Mouse (Mus musculus) forebrain, postnatal 0 days (tissue): Measurements from ENCODE around the gene Cacnb2. TPM values are rescaled to one million over a fixed set of nuclear protein-coding genes. Genes with fewer than 3 reads are reported as not detected.

Experiments used
- ATAC-seq: fragments of 200-750 bp; cut with Nextera tagmentation; 2 replicates; pipeline ENCODE4 v1.8.0; 2017; ENCODE audit warnings: mild to moderate bottlenecking, moderate library complexity
- DNase-seq: peaks from one replicate; pipeline ENCODE4 v3.0.0-alpha.2; 2015
- H3K27ac ChIP-seq: fragments of 300-500 bp; sonication (generic); 2 replicates; pipeline ENCODE4 v1.5.1; 2014; ENCODE audit warnings: low read depth, mild to moderate bottlenecking, antibody characterized with exemption, low read length, moderate library complexity, mixed read lengths
- H3K27me3 ChIP-seq: fragments of 300-500 bp; sonication (generic); 2 replicates; pipeline ENCODE4 v1.6.1; 2014; ENCODE audit warnings: mild to moderate bottlenecking, low read length, mixed read lengths; ENCODE audit not compliant: insufficient read depth
- H3K36me3 ChIP-seq: fragments of 300-500 bp; sonication (generic); 2 replicates; pipeline ENCODE4 v1.6.1; 2014; ENCODE audit warnings: mild to moderate bottlenecking, moderate library complexity; ENCODE audit not compliant: insufficient read depth
- H3K4me1 ChIP-seq: fragments of 300-500 bp; sonication (generic); 2 replicates; pipeline ENCODE4 v1.6.1; 2014; ENCODE audit warnings: antibody characterized with exemption; ENCODE audit not compliant: insufficient read depth
- H3K4me2 ChIP-seq: fragments of 300-500 bp; sonication (generic); 2 replicates; pipeline ENCODE4 v1.6.1; 2014; ENCODE audit warnings: low read depth, mild to moderate bottlenecking, moderate library complexity
- H3K4me3 ChIP-seq: fragments of 300-500 bp; sonication (generic); 2 replicates; pipeline ENCODE4 v1.5.1; 2014; ENCODE audit warnings: low read depth, low read length, mixed read lengths
- H3K9ac ChIP-seq: fragments of 300-500 bp; sonication (generic); 2 replicates; pipeline ENCODE4 v1.6.1; 2014; ENCODE audit warnings: mild to moderate bottlenecking
- H3K9me3 ChIP-seq: fragments of 300-500 bp; sonication (generic); 2 replicates; pipeline ENCODE4 v1.6.1; 2016; ENCODE audit warnings: low read length
- CTCF ChIP-seq: sonication (generic); IDR thresholded peaks from 2 replicates; pipeline ENCODE4 v1.5.1; 2016; ENCODE audit warnings: antibody characterized with exemption, control low read depth, low read depth
- WGBS: fragments of 180-500 bp; shearing (Covaris S2); extraction: QIAGEN DNeasy Blood & Tissue Kit; methylation state at CpG from one replicate; pipeline ENCODE4 v1.1.7; 2014; 5-methylcytosine and 5-hydroxymethylcytosine counted together
- polyA plus RNA-seq: library from polyadenylated mRNA; unstranded; fragments of >200 nt; fragmentation: Nextera tagmentation; extraction: Ambion mirVana; gene quantifications from 2 replicates; pipeline ENCODE4 v1.2.1, GENCODE M21; 2015
- total RNA-seq: library from RNA; depleted of rRNA; stranded (reverse); fragments of >200 nt; gene quantifications from 2 replicates; pipeline ENCODE4 v1.2.3, GENCODE M21; 2014

Cacnb2 gene
- total and polyA plus RNA-seq, 2 experiments from 2014 or later = 4.8 to 20.4 TPM

DNA sequence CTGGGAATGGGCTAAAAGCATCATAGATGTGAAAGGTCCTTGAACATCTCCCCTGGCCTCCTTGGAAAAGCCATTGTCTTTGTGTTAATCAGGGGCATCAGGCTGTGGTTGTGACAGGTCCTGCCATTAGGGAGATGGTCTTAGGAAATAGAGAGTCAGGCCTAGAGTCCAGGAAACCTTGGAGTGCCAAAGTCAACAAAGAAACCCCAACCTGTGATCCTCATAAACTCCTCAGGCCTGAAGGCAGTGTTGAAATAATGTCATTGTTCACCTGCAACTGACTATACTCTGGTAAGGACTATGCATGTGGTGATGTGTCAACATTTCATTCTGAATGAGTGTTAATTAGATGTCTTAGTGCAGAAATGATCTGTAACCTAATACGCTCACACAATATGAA is 255.4 kb downstream of the Cacnb2 start:
- H3K4me2 ChIP-seq = no peak overlapping the region
- TF ChIP-seq CTCF = no peak
- no peak overlapping the region for H3K27ac ChIP-seq
- H3K9me3 ChIP-seq = no peaks in the 10 kb centered on the region
- ATAC-seq (no peak), DNase-seq (no peak)
- no peaks in the 10 kb centered on the region for H3K27me3 ChIP-seq
- H3K4me3 ChIP-seq = no peak overlapping the region
- H3K9ac ChIP-seq = no peak overlapping the region
- H3K4me1 ChIP-seq = no peaks in the 10 kb centered on the region
- 83% methylated on average over 1 of the region's 1 CpGs for WGBS
- no peaks in the 10 kb centered on the region for H3K36me3 ChIP-seq

DNA sequence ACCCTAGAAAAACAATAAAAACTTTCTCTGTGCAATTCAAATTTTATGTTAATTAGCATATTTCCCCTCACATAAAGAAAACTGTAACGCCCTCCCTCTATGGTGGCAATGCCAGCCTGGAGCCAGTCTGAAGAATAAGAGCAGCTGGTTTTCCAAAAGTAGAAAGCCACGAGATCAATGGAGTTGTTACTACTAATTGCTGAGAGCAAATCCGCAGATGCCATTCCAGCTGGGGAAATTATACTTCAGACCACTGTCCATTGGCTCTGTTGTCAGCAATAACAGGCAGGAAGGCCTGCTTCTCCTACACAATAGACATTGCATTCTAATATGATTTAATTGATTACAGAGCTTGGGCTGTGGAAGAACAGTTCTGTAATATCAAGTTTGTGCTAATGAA is 257.5 kb downstream of the Cacnb2 start:
- no peak overlapping the region for H3K27ac ChIP-seq
- H3K4me1 ChIP-seq = no peaks in the 10 kb centered on the region
- no peak overlapping the region for H3K4me3 ChIP-seq
- H3K36me3 ChIP-seq = no peaks in the 10 kb centered on the region
- no peak overlapping the region for H3K4me2 ChIP-seq
- 18% methylated on average over 3 of the region's 3 CpGs for WGBS
- H3K27me3 ChIP-seq = no peaks in the 10 kb centered on the region
- DNase-seq (no peak), ATAC-seq (peak; percentile 76)
- H3K9me3 ChIP-seq = no peaks in the 10 kb centered on the region
- no peak overlapping the region for H3K9ac ChIP-seq
- no peak for TF ChIP-seq CTCF

DNA sequence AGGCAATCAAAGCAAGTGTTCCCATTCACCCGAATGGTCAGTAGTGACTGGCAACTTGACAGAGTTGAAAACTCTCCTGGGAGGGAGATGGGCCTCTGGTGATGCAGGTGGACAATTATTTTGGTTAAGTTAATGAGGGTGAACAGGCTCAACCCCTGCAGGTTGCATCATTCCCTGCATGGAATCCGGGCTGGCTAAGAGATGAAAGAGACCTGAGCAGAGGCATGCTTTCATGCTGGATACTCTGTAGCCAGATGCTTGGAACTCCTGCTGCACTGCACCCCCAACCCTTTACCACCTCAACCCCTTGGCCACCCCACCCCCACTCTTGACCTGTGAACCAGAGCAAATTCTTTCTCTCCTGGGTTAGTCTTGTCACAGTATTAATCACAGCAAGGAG is 258.7 kb downstream of the Cacnb2 start:
- no peak overlapping the region for H3K27ac ChIP-seq
- no peak overlapping the region for H3K9ac ChIP-seq
- no peaks in the 10 kb centered on the region for H3K36me3 ChIP-seq
- WGBS = 18% methylated on average over 2 of the region's 2 CpGs
- no peak for ATAC-seq
- H3K27me3 ChIP-seq = no peaks in the 10 kb centered on the region
- TF ChIP-seq CTCF = no peak
- H3K4me3 ChIP-seq = no peak overlapping the region
- no peaks in the 10 kb centered on the region for H3K9me3 ChIP-seq
- no peak for DNase-seq
- H3K4me1 ChIP-seq = no peaks in the 10 kb centered on the region
- no peak overlapping the region for H3K4me2 ChIP-seq

DNA sequence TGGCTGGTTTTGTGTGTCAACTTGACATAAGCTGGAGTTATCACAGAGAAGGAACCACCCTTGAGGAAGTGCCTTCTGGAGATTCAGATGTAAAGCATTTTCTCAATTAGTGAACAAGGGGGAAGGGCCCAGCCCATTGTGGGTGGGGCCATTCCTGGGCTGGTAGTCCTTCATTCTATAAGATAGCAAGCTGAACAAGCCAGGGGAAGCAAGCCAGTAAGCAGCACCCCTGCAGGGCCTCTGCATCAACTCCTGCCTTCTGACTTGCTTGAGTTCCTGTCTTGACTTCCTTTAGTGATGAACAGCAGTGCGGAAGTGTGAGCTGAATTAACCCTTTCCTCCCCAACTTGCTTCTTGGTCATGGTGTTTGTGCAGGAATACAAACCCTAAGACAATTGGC is 260.1 kb downstream of the Cacnb2 start:
- DNase-seq = no peak
- WGBS = 32% methylated on average over 1 of the region's 1 CpGs
- Histone ChIP-seq H3K27me3 (no peaks in the 10 kb centered on the region), H3K36me3 (no peaks in the 10 kb centered on the region), H3K9me3 (no peaks in the 10 kb centered on the region), H3K27ac (no peak overlapping the region), H3K4me3 (no peak overlapping the region), H3K9ac (no peak overlapping the region), H3K4me2 (no peak overlapping the region), H3K4me1 (no peaks in the 10 kb centered on the region)
- TF ChIP-seq CTCF = no peak
- ATAC-seq = no peak

DNA sequence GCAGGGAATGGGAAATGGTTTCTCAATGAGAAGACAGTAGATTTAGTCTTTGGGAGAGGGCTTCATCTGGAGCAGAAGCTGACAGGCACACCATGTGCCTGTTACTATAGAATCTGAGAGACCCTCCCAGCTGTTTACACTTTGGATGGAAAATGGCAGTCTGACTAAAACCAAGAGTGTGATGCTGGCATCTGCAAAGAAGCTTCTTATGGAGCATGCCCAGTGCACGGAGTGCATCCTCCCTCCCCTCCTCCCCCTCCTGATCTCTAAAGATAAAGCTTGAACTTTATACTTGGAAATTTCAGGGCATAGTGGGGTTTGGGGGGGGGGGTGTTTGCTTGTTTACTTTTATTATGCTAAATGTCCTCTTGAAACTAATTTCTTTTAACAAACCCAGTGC is 270.2 kb downstream of the Cacnb2 start:
- H3K36me3 ChIP-seq = no peaks in the 10 kb centered on the region
- H3K4me2 ChIP-seq = peak overlapping the region; percentile 56
- no peak overlapping the region for H3K9ac ChIP-seq
- ATAC-seq = peak; percentile 59
- H3K9me3 ChIP-seq = no peaks in the 10 kb centered on the region
- H3K4me1 ChIP-seq = peaks cover 18% of the 10 kb centered on the region
- TF ChIP-seq CTCF = no peak
- WGBS = 43% methylated on average over 1 of the region's 1 CpGs
- H3K4me3 ChIP-seq = peak overlapping the region; percentile 40
- no peak for DNase-seq
- H3K27me3 ChIP-seq = no peaks in the 10 kb centered on the region
- H3K27ac ChIP-seq = peak overlapping the region; percentile 46; the same call in 1 of the 2 replicates

DNA sequence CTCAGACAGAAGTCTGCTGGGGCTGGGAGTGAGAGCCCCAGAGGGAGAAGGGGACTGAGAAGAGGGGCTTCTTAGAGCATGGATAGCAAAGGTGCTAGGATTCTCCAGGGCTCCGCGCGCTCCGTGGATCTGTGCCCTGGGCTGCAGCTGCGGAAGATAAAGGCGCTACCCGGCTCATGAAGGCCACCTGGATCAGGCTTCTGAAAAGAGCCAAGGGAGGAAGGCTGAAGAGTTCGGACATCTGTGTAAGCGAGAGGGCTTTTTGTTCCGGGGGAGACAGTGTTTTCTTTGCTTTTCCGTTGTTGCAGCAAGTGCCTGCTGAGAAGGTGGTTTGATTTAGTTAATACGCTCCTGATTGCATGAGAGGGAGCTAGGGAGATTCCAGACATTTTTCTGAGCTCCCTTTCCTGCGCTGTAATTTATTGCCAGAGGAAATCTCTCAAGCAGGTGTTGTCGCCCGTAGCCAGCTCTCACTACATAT is 270.9 kb downstream of the Cacnb2 start:
- H3K4me3 ChIP-seq = peak overlapping the region; percentile 40
- H3K4me1 ChIP-seq = peaks cover 18% of the 10 kb centered on the region
- TF ChIP-seq CTCF = no peak
- ATAC-seq (peak; percentile 61), DNase-seq (peak; percentile 52)
- H3K4me2 ChIP-seq = peak overlapping the region; percentile 56
- no peaks in the 10 kb centered on the region for H3K9me3 ChIP-seq
- H3K27me3 ChIP-seq = no peaks in the 10 kb centered on the region
- peak overlapping the region; percentile 49 for H3K9ac ChIP-seq
- 7% methylated on average over 15 of the region's 15 CpGs for WGBS
- no peaks in the 10 kb centered on the region for H3K36me3 ChIP-seq
- H3K27ac ChIP-seq = peak overlapping the region; percentile 46

DNA sequence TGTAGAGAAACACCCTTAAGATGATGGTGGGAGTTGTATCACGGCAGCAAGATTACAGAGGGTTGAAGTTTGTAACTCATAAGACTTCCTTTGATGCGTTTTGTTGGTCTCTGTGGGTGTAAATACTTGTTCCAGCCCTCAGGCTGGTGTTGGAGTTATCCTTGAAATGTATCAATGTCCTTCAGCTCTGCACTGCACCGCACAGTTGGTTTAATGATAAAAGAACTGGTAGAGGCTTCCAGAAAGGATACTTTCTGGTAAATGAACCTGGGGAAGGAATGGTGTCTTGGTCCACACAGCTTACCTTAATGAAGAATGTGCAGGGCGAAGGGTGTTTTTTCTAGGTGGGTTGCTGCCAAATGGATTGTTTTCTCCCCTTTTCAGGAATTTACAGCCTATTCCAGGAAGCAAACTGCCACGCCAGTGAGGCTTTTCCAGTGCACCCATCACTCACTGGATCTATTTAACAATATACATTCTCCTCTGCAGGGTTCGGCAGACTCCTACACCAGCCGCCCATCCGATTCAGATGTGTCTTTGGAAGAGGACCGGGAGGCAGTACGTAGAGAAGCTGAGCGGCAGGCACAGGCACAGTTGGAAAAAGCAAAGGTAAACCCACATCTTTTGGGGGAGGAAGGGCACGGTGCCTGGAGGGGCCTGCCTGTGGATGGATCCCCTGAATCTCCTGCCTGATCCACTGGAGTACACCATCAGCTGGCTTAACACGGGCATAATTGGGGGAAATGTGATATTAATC is 271.6 kb downstream of the Cacnb2 start:
- Histone ChIP-seq H3K27me3 (no peaks in the 10 kb centered on the region), H3K4me3 (peak overlapping the region; percentile 40), H3K36me3 (no peaks in the 10 kb centered on the region), H3K27ac (peak overlapping the region; percentile 46), H3K4me2 (peak overlapping the region; percentile 56), H3K9me3 (no peaks in the 10 kb centered on the region), H3K4me1 (peaks cover 18% of the 10 kb centered on the region), H3K9ac (peak overlapping the region; percentile 49)
- TF ChIP-seq CTCF = no peak
- ATAC-seq (peak; percentile 3; the same call in 1 of the 2 replicates), DNase-seq (peak; percentile 21)
- 38% methylated on average over 13 of the region's 13 CpGs for WGBS
